Mouse (Mus musculus): ENCODE results near the gene Anapc16. TPM values are rescaled to one million over a fixed set of nuclear protein-coding genes. Genes with fewer than 3 reads are reported as not detected.

The Anapc16 gene
- polyA plus RNA-seq, 1 experiment from 2014 or later: 39.0 TPM

- H3K4me3 ChIP-seq (replicated peaks): no peak overlapping the region
- 77% methylated on average over 8 of the region's 8 CpGs for WGBS (ENCODE audit: insufficient replicate concordance)
- H3K36me3 ChIP-seq (replicated peaks): no peaks in the 10 kb centered on the region
- peaks cover 45% of the 10 kb centered on the region for H3K4me1 ChIP-seq (replicated peaks)
- no peak for ATAC-seq (ENCODE audit: insufficient read depth)
- H3K27me3 ChIP-seq: peaks cover 40% of the 10 kb centered on the region
- H3K27ac ChIP-seq (replicated peaks): no peak overlapping the region
- H3K9me3 ChIP-seq (replicated peaks): no peaks in the 10 kb centered on the region
- no peak overlapping the region for H3K9ac ChIP-seq
- H3K4me2 ChIP-seq: no peak overlapping the region
These were observed 31.1 kb downstream of the Anapc16 start for GRCm38 (mm10) chr10:59971813-59972212.

- Histone ChIP-seq H3K4me2 (peak overlapping the region; percentile 71), H3K4me1 (replicated peaks) (peaks cover 45% of the 10 kb centered on the region), H3K9me3 (replicated peaks) (no peaks in the 10 kb centered on the region), H3K27me3 (peaks cover 40% of the 10 kb centered on the region), H3K4me3 (replicated peaks) (peak overlapping the region; percentile 45), H3K36me3 (replicated peaks) (no peaks in the 10 kb centered on the region), H3K27ac (replicated peaks) (no peak overlapping the region; the same call in 1 of the 2 replicates), H3K9ac (peak overlapping the region; percentile 46; the same call in 1 of the 2 replicates)
- ATAC-seq (ENCODE audit: insufficient read depth): no peak
- WGBS (ENCODE audit: insufficient replicate concordance): 18% methylated on average over 6 of the region's 6 CpGs
These were observed 32.4 kb downstream of the Anapc16 start for GRCm38 (mm10) chr10:59970450-59971062.

DNA sequence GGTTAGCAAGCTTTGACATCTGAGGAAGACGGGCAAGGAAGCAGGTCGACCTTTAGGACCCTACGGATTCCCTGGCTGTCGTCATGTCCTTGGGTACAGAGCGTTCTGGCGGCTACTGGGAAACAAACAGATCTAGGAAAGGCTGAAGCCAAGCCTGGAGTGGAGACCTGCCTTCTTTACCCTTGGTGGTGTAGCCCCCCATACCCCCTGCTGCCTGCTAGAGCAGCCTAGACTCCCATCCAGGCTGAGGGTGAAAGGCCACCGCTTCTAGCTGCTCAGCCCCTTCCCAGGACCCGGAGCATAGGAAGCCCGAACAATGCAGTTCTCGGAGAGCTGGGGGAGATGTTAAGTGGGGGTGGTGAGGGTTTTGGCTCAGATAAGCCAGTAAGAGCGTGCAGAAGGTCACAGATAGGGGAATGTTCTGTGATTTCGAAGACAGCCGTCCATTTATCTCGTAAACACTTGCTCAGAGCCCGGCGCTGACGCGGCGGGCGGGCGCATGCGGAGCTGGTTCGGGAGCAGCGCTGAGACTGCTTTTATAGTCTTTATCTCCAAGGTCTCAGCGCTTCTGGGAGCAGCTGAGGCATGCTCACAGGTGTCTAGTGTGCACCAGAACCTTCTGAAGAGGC is 33.0 kb downstream of the Anapc16 start:
- Histone ChIP-seq H3K27me3 (peaks cover 45% of the 10 kb centered on the region), H3K4me1 (replicated peaks) (peaks cover 46% of the 10 kb centered on the region), H3K9me3 (replicated peaks) (no peaks in the 10 kb centered on the region), H3K36me3 (replicated peaks) (no peaks in the 10 kb centered on the region), H3K27ac (replicated peaks) (peak overlapping the region; percentile 24; the same call in 1 of the 2 replicates), H3K4me2 (peak overlapping the region; percentile 71), H3K9ac (peak overlapping the region; percentile 46), H3K4me3 (replicated peaks) (peak overlapping the region; percentile 45)
- peak; percentile 71 for ATAC-seq (ENCODE audit: insufficient read depth)
- WGBS (ENCODE audit: insufficient replicate concordance): under 1% methylated on average over 25 of the region's 25 CpGs

GRCm38 (mm10) chr10:59967309-59967942 is 35.5 kb downstream of the Anapc16 start:
- WGBS (ENCODE audit: insufficient replicate concordance): 60% methylated on average over 6 of the region's 6 CpGs
- H3K9me3 ChIP-seq (replicated peaks): no peaks in the 10 kb centered on the region
- H3K4me3 ChIP-seq (replicated peaks): no peak overlapping the region
- no peaks in the 10 kb centered on the region for H3K36me3 ChIP-seq (replicated peaks)
- no peak overlapping the region for H3K27ac ChIP-seq (replicated peaks)
- peaks cover 27% of the 10 kb centered on the region for H3K4me1 ChIP-seq (replicated peaks)
- no peak overlapping the region for H3K4me2 ChIP-seq
- H3K9ac ChIP-seq: no peak overlapping the region
- ATAC-seq (ENCODE audit: insufficient read depth): no peak
- H3K27me3 ChIP-seq: peaks cover 44% of the 10 kb centered on the region

DNA sequence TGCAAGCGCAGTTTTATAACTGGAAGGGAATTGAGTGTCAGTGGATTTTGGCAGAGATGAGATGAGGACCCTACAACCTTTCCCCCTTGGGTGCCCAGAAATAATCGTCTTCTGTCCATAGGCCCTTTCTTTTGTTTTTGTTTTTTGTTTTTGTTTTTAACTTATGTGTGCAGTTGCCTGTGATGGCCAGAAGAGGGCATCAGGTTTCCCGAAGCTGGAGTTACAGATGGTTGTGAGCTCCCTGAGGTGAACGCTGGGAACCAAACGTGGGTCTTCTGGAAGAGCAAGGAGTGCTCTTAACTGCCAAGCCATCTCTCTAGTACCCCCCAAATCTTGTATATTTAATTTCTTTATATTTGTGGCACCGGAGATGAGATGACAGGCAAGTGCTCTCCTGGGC is 36.2 kb downstream of the Anapc16 start:
- H3K4me3 ChIP-seq (replicated peaks): no peak overlapping the region
- no peak overlapping the region for H3K4me2 ChIP-seq
- H3K9me3 ChIP-seq (replicated peaks): no peaks in the 10 kb centered on the region

DNA sequence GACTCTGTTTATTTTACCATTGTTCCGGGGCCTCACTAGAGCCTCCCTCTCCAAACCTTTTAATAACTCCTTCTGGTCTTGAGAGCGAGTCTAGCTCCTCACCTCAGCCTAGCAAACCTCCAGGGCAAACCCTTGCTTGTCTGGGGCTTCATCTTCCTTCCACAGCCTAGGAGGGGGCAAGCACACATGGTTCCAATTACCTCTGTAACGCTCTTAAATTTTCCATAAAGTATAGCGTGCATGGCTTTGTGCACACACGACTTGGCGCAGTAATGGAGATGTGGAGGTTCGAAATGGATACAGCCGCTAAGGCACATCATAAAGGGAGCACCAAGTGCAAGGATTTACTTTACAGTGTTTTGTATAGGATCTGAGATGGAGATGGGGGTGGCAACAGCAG is 37.1 kb downstream of the Anapc16 start:
- no peak for ATAC-seq (ENCODE audit: insufficient read depth)
- no peak overlapping the region for H3K27ac ChIP-seq (replicated peaks)
- WGBS (ENCODE audit: insufficient replicate concordance): 76% methylated on average over 8 of the region's 8 CpGs

More for the DNA sequence above, 36.2 kb downstream of the Anapc16 start:
- Histone ChIP-seq H3K4me1 (replicated peaks) (peaks cover 27% of the 10 kb centered on the region), H3K27ac (replicated peaks) (no peak overlapping the region), H3K36me3 (replicated peaks) (no peaks in the 10 kb centered on the region), H3K9ac (no peak overlapping the region), H3K27me3 (peaks cover 37% of the 10 kb centered on the region)
- 75% methylated on average over 6 of the region's 6 CpGs for WGBS (ENCODE audit: insufficient replicate concordance)
- ATAC-seq (ENCODE audit: insufficient read depth): no peak

GRCm38 (mm10) chr10:59965362-59965695 is 37.6 kb downstream of the Anapc16 start:
- Histone ChIP-seq H3K4me2 (no peak overlapping the region), H3K36me3 (replicated peaks) (no peaks in the 10 kb centered on the region), H3K9me3 (replicated peaks) (no peaks in the 10 kb centered on the region), H3K4me3 (replicated peaks) (no peak overlapping the region), H3K27me3 (peaks cover 24% of the 10 kb centered on the region), H3K9ac (no peak overlapping the region), H3K4me1 (replicated peaks) (peaks cover 18% of the 10 kb centered on the region), H3K27ac (replicated peaks) (no peak overlapping the region)
- no peak for ATAC-seq (ENCODE audit: insufficient read depth)
- WGBS (ENCODE audit: insufficient replicate concordance): 60% methylated on average over 9 of the region's 9 CpGs

More for the DNA sequence above, 37.1 kb downstream of the Anapc16 start:
- no peak overlapping the region for H3K9ac ChIP-seq
- no peak overlapping the region for H3K4me2 ChIP-seq
- peaks cover 29% of the 10 kb centered on the region for H3K27me3 ChIP-seq
- peaks cover 22% of the 10 kb centered on the region for H3K4me1 ChIP-seq (replicated peaks)
- H3K4me3 ChIP-seq (replicated peaks): no peak overlapping the region
- H3K9me3 ChIP-seq (replicated peaks): no peaks in the 10 kb centered on the region
- no peaks in the 10 kb centered on the region for H3K36me3 ChIP-seq (replicated peaks)

- Histone ChIP-seq H3K36me3 (replicated peaks) (no peaks in the 10 kb centered on the region), H3K9ac (no peak overlapping the region)
These were observed 38.2 kb downstream of the Anapc16 start for GRCm38 (mm10) chr10:59964504-59965361.

DNA sequence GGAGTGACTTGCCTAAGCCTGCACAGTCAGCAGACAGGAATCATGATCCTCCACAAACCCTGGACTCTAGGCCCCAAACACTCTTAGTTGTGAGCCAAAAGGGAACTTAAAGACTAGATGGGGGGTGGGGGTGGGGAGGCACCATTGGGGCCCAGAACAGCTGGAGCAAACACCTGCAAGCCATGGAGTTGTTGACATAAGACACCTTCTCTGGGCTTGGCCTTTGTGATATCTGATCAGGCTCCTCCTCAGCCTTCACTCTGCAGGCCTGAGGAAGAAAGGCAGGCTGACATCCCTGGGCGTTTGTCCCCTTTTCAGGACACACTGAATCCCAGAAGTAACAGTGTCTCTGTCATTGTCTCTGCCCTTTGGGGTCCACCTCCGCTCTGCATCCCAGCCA is 39.3 kb downstream of the Anapc16 start:
- Histone ChIP-seq H3K9ac (no peak overlapping the region), H3K4me3 (replicated peaks) (no peak overlapping the region), H3K27me3 (peaks cover 18% of the 10 kb centered on the region), H3K9me3 (replicated peaks) (no peaks in the 10 kb centered on the region), H3K4me2 (no peak overlapping the region), H3K27ac (replicated peaks) (no peak overlapping the region), H3K4me1 (replicated peaks) (peaks cover 8% of the 10 kb centered on the region), H3K36me3 (replicated peaks) (no peaks in the 10 kb centered on the region)
- no peak for ATAC-seq (ENCODE audit: insufficient read depth)
- 56% methylated on average over 2 of the region's 2 CpGs for WGBS (ENCODE audit: insufficient replicate concordance)

More at GRCm38 (mm10) chr10:59964504-59965361, 38.2 kb downstream of the Anapc16 start:
- WGBS (ENCODE audit: insufficient replicate concordance): 21% methylated on average over 21 of the region's 23 CpGs
- peaks cover 18% of the 10 kb centered on the region for H3K27me3 ChIP-seq
- no peaks in the 10 kb centered on the region for H3K9me3 ChIP-seq (replicated peaks)
- H3K4me3 ChIP-seq (replicated peaks): no peak overlapping the region
- no peak overlapping the region for H3K4me2 ChIP-seq
- peaks cover 12% of the 10 kb centered on the region for H3K4me1 ChIP-seq (replicated peaks)
- ATAC-seq (ENCODE audit: insufficient read depth): 0 out of 2 replicates have a peak, but pooled peaks have one; percentile 11
- H3K27ac ChIP-seq (replicated peaks): no peak overlapping the region

DNA sequence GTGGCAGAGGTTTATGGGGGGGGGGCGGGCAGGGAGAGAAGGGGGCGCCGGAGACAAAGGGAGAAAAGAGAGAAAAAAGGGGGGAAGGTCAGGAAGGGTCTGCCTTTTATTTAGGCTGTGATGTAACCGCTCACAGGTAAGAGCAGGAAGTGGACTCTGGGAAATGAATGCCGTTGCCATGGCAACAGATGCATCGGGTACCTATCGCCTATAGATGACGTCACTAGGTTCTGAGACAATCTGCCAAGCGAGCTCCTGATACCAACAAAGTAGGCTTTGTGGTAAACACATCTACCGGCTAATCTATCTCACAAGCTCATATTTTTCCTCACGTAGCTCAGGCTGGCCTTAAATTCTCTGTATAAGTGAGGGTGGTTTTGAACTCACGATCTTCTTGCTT is 43.4 kb downstream of the Anapc16 start:
- no peak overlapping the region for H3K9ac ChIP-seq
- H3K36me3 ChIP-seq (replicated peaks): no peaks in the 10 kb centered on the region
- no peak for ATAC-seq (ENCODE audit: insufficient read depth)
- no peak overlapping the region for H3K4me2 ChIP-seq
- H3K4me1 ChIP-seq (replicated peaks): peaks cover 1% of the 10 kb centered on the region; the same call in 1 of the 2 replicates
- peaks cover 40% of the 10 kb centered on the region for H3K27me3 ChIP-seq
- no peak overlapping the region for H3K4me3 ChIP-seq (replicated peaks)
- 68% methylated on average over 12 of the region's 12 CpGs for WGBS (ENCODE audit: insufficient replicate concordance)
- no peaks in the 10 kb centered on the region for H3K9me3 ChIP-seq (replicated peaks)
- H3K27ac ChIP-seq (replicated peaks): no peak overlapping the region

DNA sequence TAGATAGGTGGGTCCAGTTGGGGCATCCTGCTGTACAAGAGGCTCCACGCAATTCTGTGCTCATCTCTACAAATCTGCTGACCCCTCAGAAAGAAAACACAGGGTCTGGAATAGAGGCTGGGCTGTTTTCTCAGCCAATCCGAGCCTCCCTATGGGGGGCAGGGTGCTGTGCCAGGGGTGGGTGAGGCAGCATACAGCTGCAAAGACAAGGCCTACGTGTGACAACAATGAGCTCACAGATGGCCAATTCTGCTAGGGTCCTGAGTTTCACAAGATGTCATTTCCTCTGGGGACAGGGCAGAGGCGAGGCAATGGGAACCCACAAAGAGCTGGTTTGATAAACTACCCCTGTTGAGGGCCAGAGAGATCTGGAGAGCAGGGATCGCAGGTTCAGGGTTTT is 44.5 kb downstream of the Anapc16 start:
- Histone ChIP-seq H3K27ac (replicated peaks) (no peak overlapping the region), H3K36me3 (replicated peaks) (no peaks in the 10 kb centered on the region), H3K4me2 (no peak overlapping the region), H3K27me3 (peaks cover 48% of the 10 kb centered on the region), H3K4me3 (replicated peaks) (no peak overlapping the region), H3K9ac (no peak overlapping the region), H3K4me1 (replicated peaks) (no peaks in the 10 kb centered on the region), H3K9me3 (replicated peaks) (no peaks in the 10 kb centered on the region)
- no peak for ATAC-seq (ENCODE audit: insufficient read depth)
- whole genome bisulfite sequencing (ENCODE audit: insufficient replicate concordance): 35% methylated on average over 5 of the region's 5 CpGs

All from liver, embryonic 15.5 days (tissue).